Mouse (Mus musculus) embryo, embryonic 11 days (tissue): Measurements from ENCODE around the gene Hdhd5.

Experiments used
- DNase-seq: peaks from one replicate; pipeline ENCODE4 v3.0.0-alpha.2; 2015

The Hdhd5 gene

GRCm38 (mm10) chr6:120529123-120529522 is 2.0 kb downstream of the Hdhd5 start:
- DNase-seq: no peak

DNA sequence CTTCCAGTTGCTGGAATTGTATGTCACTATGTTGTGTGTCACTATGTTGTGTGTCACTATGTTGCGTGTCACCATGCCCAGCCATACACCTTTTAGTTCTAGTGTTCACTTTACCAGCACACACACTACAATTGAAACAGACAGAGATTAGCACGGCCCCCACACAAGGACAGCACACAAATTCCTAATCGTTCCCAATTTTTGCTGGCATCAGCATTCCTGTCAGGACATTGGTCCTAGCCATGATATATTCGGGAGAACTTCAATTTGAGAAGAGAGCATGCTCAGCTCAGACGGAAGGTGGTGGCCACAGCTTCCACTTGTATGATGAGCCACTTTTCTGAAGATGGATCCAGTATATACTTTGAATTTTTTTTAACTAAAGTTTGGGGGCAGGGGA is 6.3 kb downstream of the Hdhd5 start:
- no peak for DNase-seq

GRCm38 (mm10) chr6:120519647-120520046 is 11.5 kb downstream of the Hdhd5 start:
- no peak for DNase-seq

- DNase-seq: no peak
Observed at GRCm38 (mm10) chr6:120517311-120517710, 13.8 kb downstream of the Hdhd5 start.

DNA sequence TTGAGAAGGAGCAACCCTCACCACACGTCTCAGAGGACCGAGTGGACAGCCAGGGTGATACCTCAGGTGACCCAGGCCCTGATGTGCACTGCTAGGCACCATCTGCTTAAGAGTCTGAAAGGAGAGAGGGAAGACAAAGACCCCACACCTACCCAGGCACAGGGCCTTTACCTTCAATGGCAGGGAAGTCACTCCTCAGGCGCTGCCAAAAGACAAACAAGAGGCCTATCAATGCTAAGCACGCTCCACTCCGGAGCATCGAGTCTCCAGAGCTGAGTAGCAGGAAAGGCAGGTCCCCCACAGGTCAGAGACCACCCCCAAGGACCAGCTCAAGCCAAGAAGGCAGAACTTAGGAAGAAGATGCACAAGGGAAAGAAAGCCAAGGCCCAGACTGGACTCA is 14.2 kb downstream of the Hdhd5 start:
- no peak for DNase-seq

DNA sequence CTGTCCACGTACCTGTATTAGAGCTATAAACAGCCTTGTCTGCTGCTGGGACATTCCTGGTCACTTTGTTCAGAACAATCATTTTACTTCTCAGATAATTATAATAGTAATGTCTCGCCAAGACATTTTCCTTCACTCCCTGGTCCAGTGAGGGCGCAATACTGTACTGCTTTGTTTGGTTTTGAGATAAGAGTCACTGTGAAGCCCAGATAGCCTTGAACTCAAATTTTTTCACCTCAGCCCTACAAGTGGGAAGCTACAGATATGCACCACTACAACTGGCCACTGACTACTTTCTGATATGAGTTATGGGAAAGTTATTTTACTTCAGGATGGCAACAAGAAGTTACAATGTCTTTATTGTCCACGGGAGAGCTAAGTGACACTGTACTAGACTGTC is 14.7 kb downstream of the Hdhd5 start:
- no peak for DNase-seq

- DNase-seq: no peak
Observed at GRCm38 (mm10) chr6:120511212-120511611, 19.9 kb downstream of the Hdhd5 start.

GRCm38 (mm10) chr6:120510425-120510824 is 20.7 kb downstream of the Hdhd5 start:
- no peak for DNase-seq

DNA sequence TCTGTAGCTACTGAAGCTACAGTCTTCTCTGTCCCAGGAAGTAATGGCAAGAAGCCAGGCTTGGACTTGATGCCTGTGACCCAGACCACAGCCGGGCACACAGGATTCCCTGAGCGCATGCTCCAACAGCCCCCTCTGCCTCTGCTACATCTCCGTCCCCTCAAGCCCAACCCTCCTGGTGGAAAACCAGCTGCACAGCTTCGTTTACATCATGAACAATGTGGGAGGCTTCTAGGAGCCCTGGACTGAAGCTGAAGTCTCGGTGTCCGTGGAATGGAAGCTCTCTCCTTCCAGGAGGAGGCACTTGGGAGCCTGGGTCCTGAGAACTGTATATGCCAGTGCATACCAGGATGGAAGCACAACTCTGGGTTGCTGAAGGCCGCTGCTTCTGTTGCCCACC is 21.1 kb downstream of the Hdhd5 start:
- DNase-seq: no peak

- DNase-seq: no peak
Observed at GRCm38 (mm10) chr6:120508645-120509044, 22.5 kb downstream of the Hdhd5 start.

GRCm38 (mm10) chr6:120505531-120505930 is 25.6 kb downstream of the Hdhd5 start:
- no peak for DNase-seq

DNA sequence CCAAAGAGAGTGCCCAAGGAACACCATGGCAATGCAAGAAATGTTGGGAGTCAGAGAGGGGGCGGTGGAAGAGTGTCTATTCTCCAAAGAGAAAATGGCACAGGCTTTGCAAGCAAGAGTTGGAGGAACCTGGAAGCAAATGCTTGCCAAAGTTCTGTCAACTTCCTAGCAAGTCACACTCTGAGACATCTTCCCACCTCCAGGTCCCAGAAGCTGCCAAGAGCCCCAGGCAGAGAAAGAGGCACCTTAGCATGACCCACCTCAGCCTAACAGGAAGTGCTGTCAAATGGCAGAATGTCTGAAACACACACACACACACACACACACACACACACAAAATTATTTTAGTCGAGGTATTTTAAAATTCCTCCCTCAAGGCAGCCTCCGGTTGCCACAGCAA is 27.1 kb downstream of the Hdhd5 start:
- DNase-seq: no peak

GRCm38 (mm10) chr6:120496544-120496943 is 34.6 kb downstream of the Hdhd5 start:
- no peak for DNase-seq

DNA sequence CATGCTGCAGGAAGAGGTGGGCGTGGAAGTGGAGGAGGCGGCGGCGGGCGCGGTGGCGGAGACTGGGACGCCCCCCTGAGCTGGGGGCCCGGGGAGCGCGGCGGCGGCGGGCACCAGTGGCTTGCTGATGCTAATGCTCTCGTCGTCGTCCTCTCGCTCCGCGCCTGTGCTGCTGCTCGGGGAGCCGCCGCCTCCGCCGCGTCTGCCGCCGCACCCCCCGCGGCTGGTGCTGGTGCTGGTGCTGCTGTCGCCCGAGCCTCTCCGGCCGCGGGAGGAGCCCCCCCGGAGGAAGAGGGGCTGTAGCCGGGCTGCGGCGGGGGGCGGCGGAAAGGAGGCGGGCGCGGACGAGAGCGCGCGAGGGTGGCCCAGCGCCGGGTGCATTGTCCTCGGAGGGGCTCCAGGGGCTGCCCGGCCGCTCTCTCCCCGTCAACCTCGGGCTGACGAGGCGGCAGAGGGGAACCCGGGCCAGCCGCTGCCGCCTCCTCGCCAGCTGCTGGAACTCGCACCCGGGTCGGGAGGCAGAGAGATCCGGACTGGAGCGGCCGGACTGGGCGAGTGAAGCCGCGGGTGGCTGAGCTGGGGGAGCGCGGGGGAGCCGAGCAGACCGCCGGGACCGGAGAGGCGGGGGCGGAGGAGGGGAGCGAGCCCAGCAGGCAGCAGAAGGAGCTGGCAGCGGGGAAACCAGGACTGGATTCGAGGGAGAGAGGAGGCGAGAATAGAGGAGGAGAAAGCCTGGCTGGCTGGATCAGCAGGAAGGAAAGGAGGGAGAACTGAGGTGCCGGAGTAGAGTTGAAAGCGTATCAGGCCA is 37.5 kb downstream of the Hdhd5 start, which contains the start of gene Tmem121b:
Gene Tmem121b, minus strand, starts transcription at position 434 of the 808 bp plus-strand sequence.
- peak; percentile 90 for DNase-seq

- DNase-seq: peak; percentile 67
Observed at GRCm38 (mm10) chr6:120492499-120493373, 38.4 kb downstream of the Hdhd5 start.

DNA sequence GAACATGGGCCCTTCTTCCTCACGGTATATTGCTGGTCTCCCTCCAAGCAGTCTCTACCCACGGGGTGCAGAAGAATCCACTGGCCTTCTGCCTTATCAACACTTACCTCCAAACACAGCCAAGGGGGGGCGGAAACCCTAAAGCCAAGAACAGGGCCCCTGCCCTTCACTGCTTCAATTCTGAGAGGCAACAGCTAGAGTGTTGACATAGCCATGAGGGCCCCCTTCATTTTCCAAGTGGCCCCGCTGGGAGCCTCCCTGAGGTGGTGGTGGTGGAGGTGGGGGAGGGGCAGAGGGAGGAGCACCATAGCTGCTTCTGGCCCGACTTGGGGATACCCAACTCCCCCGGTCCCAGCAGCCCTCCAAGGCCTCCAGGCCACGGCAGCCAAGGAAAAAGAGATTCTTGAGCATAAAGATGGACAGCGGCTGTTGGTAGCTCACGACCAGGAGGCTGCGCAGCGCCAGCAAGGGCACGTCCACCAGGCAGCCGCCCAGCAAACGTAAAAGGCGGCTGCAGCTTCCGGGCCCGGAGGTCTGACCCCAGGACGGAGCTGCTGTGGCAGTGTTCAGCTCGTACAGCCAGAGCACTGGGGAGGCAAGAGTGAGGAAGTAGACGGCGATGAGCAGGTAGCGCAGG is 39.1 kb downstream of the Hdhd5 start:
- DNase-seq: peak; percentile 38

DNA sequence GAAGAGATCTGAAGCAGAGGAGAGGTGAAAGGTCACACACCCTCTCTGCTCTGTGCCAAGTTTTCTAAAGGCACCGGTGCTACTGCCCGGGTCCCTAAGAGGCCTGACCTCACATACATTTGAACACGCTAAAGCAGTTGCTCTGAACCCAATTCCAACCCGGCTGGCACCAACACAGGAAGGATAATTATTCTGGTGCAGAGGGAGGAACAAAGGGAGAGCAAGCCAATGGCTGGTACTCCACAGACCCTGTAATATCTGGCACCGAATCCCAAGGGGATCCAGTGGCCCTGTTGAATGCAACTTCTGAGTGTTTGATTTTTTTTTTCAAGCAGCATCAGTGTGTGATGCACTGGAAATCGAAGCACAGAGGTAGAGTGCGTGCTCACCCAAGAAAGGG is 40.1 kb downstream of the Hdhd5 start:
- no peak for DNase-seq

GRCm38 (mm10) chr6:120489461-120489860 is 41.7 kb downstream of the Hdhd5 start:
- no peak for DNase-seq

GRCm38 (mm10) chr6:120488647-120489046 is 42.5 kb downstream of the Hdhd5 start:
- DNase-seq: no peak

- no peak for DNase-seq
Observed at GRCm38 (mm10) chr6:120486051-120486510, 45.0 kb downstream of the Hdhd5 start.

DNA sequence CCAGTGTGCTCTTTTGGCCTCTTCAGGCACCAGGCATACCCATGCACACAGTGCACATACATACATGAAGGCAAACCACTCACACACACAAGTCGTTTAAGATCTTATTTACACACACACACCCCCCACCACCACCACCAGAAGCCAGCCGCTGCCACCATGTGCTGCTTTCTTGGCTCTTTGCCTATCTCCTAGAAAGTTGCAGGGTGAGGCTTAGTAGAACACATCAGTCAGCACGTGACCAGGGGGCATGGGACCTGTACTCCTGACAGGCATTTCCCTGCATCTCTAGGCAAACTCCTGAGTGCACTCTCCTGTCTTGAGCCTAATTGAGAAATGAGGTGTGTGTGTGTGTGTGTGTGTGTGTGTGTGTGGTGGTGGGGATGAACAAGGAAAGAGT is 46.1 kb downstream of the Hdhd5 start:
- DNase-seq: no peak

DNA sequence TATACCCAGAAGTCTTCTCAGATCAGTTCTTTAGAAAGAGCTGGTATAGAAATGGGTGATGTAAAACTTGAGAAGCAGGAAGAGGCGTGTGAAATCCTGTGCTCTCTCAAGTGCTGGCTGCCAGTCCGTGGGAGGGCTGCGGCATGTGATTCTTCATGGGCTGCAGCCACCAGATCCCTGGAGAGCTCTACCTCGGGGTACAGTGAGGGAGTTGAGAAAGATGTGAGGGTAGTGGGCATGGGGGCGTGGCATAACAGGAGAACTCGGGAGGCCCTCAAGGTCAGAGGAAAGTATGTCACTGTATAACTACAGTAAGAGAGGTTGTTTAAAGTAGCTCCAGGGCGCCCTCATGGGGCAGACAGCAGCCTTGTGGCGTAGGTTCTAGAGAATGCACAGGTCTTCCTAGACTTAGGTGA is 47.9 kb downstream of the Hdhd5 start:
- DNase-seq: peak; percentile 65

- DNase-seq: no peak
Observed at GRCm38 (mm10) chr6:120482756-120483155, 48.4 kb downstream of the Hdhd5 start.
